ENCODE assay signal across 14 mouse cellular contexts in the genomic region with DNA sequence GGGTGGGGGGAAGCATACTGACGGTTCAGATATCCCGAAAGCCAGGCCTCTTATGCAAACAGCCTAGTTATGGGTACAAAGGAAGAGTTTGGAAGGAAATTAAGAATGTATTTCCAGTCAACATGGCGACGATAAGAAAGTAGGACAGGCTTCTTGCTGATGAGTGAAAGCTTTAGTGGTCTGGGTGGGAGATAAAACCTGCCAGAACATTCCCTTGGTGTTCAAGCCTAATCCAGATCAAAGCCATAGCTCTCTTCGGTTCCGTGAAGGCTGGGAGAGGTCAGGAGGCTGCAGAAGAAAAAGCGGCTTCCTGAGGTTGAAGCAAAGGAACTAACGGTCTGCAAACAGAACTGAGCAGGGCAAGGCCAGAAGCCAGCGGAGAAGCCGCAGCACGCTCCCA. TPM values are rescaled to one million over a fixed set of nuclear protein-coding genes. Genes with fewer than 3 reads are reported as not detected.
DNase-seq lines count a peak whose midpoint lies in the region; ATAC-seq and TF ChIP-seq lines count a peak whose summit lies in the region.
"Had no signal": no experiment of that assay in that cellular context is flagged by ENCODE, and none has a peak within 500 bp of the region (broad histone marks: within the 10 kb centered on the region; RNA-seq: fewer than 3 reads in every experiment).

No protein-coding gene starts in this region.

- no peaks in the 10 kb centered on the region for H3K36me3 ChIP-seq in heart, embryonic 14.5 days (ENCODE audit: control insufficient read depth, insufficient read depth, low read length)
- H3K36me3 ChIP-seq in lung, postnatal 0 days (ENCODE audit: insufficient read depth, low read length) = no peaks in the 10 kb centered on the region
- H3K36me3 ChIP-seq in embryonic facial prominence, embryonic 15.5 days = no peaks in the 10 kb centered on the region
- no peaks in the 10 kb centered on the region for H3K36me3 ChIP-seq in midbrain, embryonic 12.5 days

- 34% methylated on average over 11 of the region's 11 CpGs for WGBS in heart, embryonic 14.5 days
- 23% methylated on average over 11 of the region's 11 CpGs for WGBS in lung, postnatal 0 days
- 38% methylated on average over 11 of the region's 11 CpGs for WGBS in embryonic facial prominence, embryonic 15.5 days
- WGBS in midbrain, embryonic 12.5 days = 27% methylated on average over 11 of the region's 11 CpGs

- peak overlapping the region; percentile 43 for H3K4me2 ChIP-seq in heart, embryonic 14.5 days (ENCODE audit: low read length)
- peak overlapping the region; percentile 8; the same call in 1 of the 2 replicates for H3K4me2 ChIP-seq in lung, postnatal 0 days (replicated peaks; ENCODE audit: low read depth, low read length)
- 0 out of 2 replicates have a peak overlapping the region, but pooled peaks have one; percentile 2 for H3K4me2 ChIP-seq in embryonic facial prominence, embryonic 15.5 days (replicated peaks)
- H3K4me2 ChIP-seq in midbrain, embryonic 12.5 days (replicated peaks) = peak overlapping the region; percentile 10; the same call in 1 of the 2 replicates

- TF ChIP-seq CTCF in lung, postnatal 0 days (IDR thresholded peaks at IDR 0.05) = no peak

- no peak overlapping the region for H3K27ac ChIP-seq in heart, embryonic 14.5 days (replicated peaks in 1 of 2; ENCODE audit: control insufficient read depth in 1 of 2, insufficient read depth in 1 of 2, low read depth in 2 of 2, low read length in 2 of 2)
- H3K27ac ChIP-seq in lung, postnatal 0 days (ENCODE audit: low read length) = no peak overlapping the region
- H3K27ac ChIP-seq in embryonic facial prominence, embryonic 15.5 days (replicated peaks) = no peak overlapping the region
- H3K27ac ChIP-seq in midbrain, embryonic 12.5 days (replicated peaks) = peak overlapping the region; percentile 7; the same call in 1 of the 2 replicates

- H3K9ac ChIP-seq in heart, embryonic 14.5 days (ENCODE audit: low read length) = no peak overlapping the region
- H3K9ac ChIP-seq in lung, postnatal 0 days (replicated peaks; ENCODE audit: low read depth) = no peak overlapping the region
- no peak overlapping the region for H3K9ac ChIP-seq in embryonic facial prominence, embryonic 15.5 days
- no peak overlapping the region for H3K9ac ChIP-seq in midbrain, embryonic 12.5 days (replicated peaks)

- peaks cover 8% of the 10 kb centered on the region for H3K27me3 ChIP-seq in heart, embryonic 14.5 days (ENCODE audit: control insufficient read depth, insufficient read depth, low read length)
- H3K27me3 ChIP-seq in lung, postnatal 0 days (replicated peaks; ENCODE audit: insufficient read depth, low read length) = no peaks in the 10 kb centered on the region
- no peaks in the 10 kb centered on the region for H3K27me3 ChIP-seq in embryonic facial prominence, embryonic 15.5 days
- no peaks in the 10 kb centered on the region for H3K27me3 ChIP-seq in midbrain, embryonic 12.5 days

- H3K9me3 ChIP-seq in heart, embryonic 14.5 days (ENCODE audit: control insufficient read depth, low read length) = no peaks in the 10 kb centered on the region
- H3K9me3 ChIP-seq in lung, postnatal 0 days (ENCODE audit: low read length) = no peaks in the 10 kb centered on the region
- no peaks in the 10 kb centered on the region for H3K9me3 ChIP-seq in embryonic facial prominence, embryonic 15.5 days (replicated peaks)
- no peaks in the 10 kb centered on the region for H3K9me3 ChIP-seq in midbrain, embryonic 12.5 days

- ATAC-seq in heart, embryonic 14.5 days (ENCODE audit: insufficient number of reproducible peaks, insufficient read depth, low FRiP score, low read depth) = no peak
- no peak for ATAC-seq in lung, postnatal 0 days
- no peak for ATAC-seq in embryonic facial prominence, embryonic 15.5 days (ENCODE audit: insufficient number of reproducible peaks, low FRiP score, low TSS enrichment, low read depth)
- ATAC-seq in midbrain, embryonic 12.5 days (ENCODE audit: low FRiP score, low read depth) = no peak

- H3K4me3 ChIP-seq in heart, embryonic 14.5 days (ENCODE audit: control insufficient read depth in 1 of 2, insufficient read depth in 1 of 2, low read depth in 1 of 2, low read length in 2 of 2) = no peak overlapping the region
- H3K4me3 ChIP-seq in lung, postnatal 0 days (ENCODE audit: low read depth, low read length) = no peak overlapping the region
- H3K4me3 ChIP-seq in embryonic facial prominence, embryonic 15.5 days (replicated peaks) = no peak overlapping the region
- H3K4me3 ChIP-seq in midbrain, embryonic 12.5 days = no peak overlapping the region

- H3K4me1 ChIP-seq in heart, embryonic 14.5 days (ENCODE audit: control insufficient read depth in 2 of 2, insufficient read depth in 2 of 2, low read length in 2 of 2) = peaks cover 0 to 15% of the 10 kb centered on the region in 2 experiments; a peak in 3 of 4 replicates
- no peaks in the 10 kb centered on the region for H3K4me1 ChIP-seq in lung, postnatal 0 days (ENCODE audit: insufficient read depth, low read depth, low read length)
- H3K4me1 ChIP-seq in embryonic facial prominence, embryonic 15.5 days = peaks cover 30% of the 10 kb centered on the region
- H3K4me1 ChIP-seq in midbrain, embryonic 12.5 days = peaks cover 15% of the 10 kb centered on the region

- intact Hi-C loops in heart, postnatal 25 days (cut with DNase I) = loop anchor here (5.0 kb wide), 2 partner anchors 70 to 85 kb away; no protein-coding TSS in a partner anchor

- DNase-seq in heart, postnatal 25 days (ENCODE audit: low spot score) = no peak
- DNase-seq in lung, postnatal 0 days (ENCODE audit: low spot score) = no peak
- DNase-seq in lung, postnatal 36 days = no peak
- no peak for DNase-seq in cerebellum, adult 11-12 months
- DNase-seq in layer of hippocampus, adult 11-12 months (ENCODE audit: low spot score) = no peak
- DNase-seq: cerebellum, adult 9-11 months had no signal

- TF ChIP-seq EP300 in lung, postnatal 0 days (IDR thresholded peaks at IDR 0.05) = no peak

RNA-seq across cellular contexts. Expression of gene Gm11541, which starts 12.9 kb away (rescaled TPM):
- polyA plus RNA-seq in heart, embryonic 14.5 days (2014; fragmentation: Nextera tagmentation; extraction: Ambion mirVana) = not detected in 2 replicates
- not detected for total RNA-seq in heart, postnatal 25 days (2021)
- polyA plus RNA-seq in lung, postnatal 0 days (2015; fragmentation: Nextera tagmentation; extraction: Ambion mirVana) = 0.69 and 1.3 TPM in 2 replicates
- polyA plus RNA-seq in embryonic facial prominence, embryonic 15.5 days (2015; fragmentation: Nextera tagmentation; extraction: Ambion mirVana) = 0.45 and 0.79 TPM in 2 replicates
- not detected in 2 replicates for polyA plus RNA-seq in midbrain, embryonic 12.5 days (2016; fragmentation: Nextera tagmentation; extraction: Ambion mirVana)
- total RNA-seq: gastrocnemius, postnatal 36 days; layer of hippocampus, postnatal 10 days; neutrophil, adult 5-6 weeks had no signal
- polyA plus RNA-seq: forebrain, embryonic 11.5 days; spleen, adult 2 months had no signal

RNA-seq across cellular contexts. Expression of gene Cdc34b, which starts 24.3 kb away (rescaled TPM):
- 0.18 TPM in 1 of 2 replicates, not detected in the other for polyA plus RNA-seq in heart, embryonic 14.5 days (2014; fragmentation: Nextera tagmentation; extraction: Ambion mirVana)
- total RNA-seq in heart, postnatal 25 days (2021) = under 1 TPM; 0.59 to 0.86 TPM
- 0.17 and 0.38 TPM in 2 replicates for polyA plus RNA-seq in lung, postnatal 0 days (2015; fragmentation: Nextera tagmentation; extraction: Ambion mirVana)
- not detected in 2 replicates for polyA plus RNA-seq in embryonic facial prominence, embryonic 15.5 days (2015; fragmentation: Nextera tagmentation; extraction: Ambion mirVana)
- polyA plus RNA-seq in midbrain, embryonic 12.5 days (2016; fragmentation: Nextera tagmentation; extraction: Ambion mirVana) = 0.15 and 0.20 TPM in 2 replicates
- total RNA-seq: neutrophil, adult 5-6 weeks had no signal
- polyA plus RNA-seq: forebrain, embryonic 11.5 days; spleen, adult 2 months had no signal

RNA-seq across cellular contexts. Expression of gene Xylt2, which starts 39.9 kb away (rescaled TPM):
- 10.4 and 13.8 TPM in 2 replicates for polyA plus RNA-seq in heart, embryonic 14.5 days (2014; fragmentation: Nextera tagmentation; extraction: Ambion mirVana)
- total RNA-seq in heart, postnatal 25 days (2021) = 1 to 10 TPM; 9.6 to 9.7 TPM
- polyA plus RNA-seq in lung, postnatal 0 days (2015; fragmentation: Nextera tagmentation; extraction: Ambion mirVana) = 13.3 and 14.1 TPM in 2 replicates
- 26.3 and 27.3 TPM in 2 replicates for polyA plus RNA-seq in embryonic facial prominence, embryonic 15.5 days (2015; fragmentation: Nextera tagmentation; extraction: Ambion mirVana)
- polyA plus RNA-seq in midbrain, embryonic 12.5 days (2016; fragmentation: Nextera tagmentation; extraction: Ambion mirVana) = 17.2 and 18.8 TPM in 2 replicates
